Mouse (Mus musculus): ENCODE measurements around the gene Pcsk4.

Pcsk4 gene

DNA sequence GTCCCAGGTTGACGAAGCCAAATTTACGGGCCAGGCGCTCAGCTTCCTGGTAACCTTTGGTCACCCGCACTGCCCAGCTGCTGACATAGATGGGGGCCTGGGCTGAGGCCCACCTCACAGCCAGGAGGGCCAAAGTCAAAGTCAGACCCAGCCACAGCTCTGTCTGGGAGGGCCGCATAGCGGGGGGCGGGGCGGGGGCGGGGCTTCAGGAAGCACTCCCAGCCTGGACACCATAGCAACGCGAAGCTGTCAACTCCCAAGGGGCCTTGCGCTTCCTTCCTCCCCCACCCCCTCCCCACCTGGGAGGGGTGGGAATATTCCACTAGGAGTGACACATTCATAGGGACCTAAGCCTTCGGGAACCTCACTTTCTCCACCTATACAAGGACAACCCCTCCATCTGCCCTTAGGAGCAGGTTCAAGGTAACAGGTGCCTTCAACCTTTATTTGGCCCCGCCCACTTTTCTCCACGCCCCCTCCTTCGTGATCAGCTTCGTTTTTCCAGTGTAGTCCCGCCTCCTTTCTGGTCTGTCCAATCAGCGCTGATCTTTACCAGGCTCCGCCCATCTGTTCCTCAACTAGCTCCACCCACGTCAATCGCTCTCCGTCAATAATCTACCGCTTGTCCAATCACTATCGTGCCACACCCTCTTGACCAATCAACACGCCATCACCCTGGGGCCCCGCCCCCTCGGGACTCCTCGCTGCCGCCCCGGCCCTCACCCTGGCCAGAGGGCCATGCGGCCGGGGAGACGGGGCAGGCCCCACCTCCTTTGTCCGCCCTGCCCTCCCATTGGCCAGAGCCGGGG, at the start of gene Pcsk4, which contains the start of gene Reep6:
Gene Pcsk4 (minus strand): TSS at position 226 of the 809 bp plus-strand sequence.
Gene Reep6 (plus strand): TSS at position 681 of the 809 bp plus-strand sequence.
- DNase-seq (ENCODE audit: extremely low spot score, low spot score), result peak; percentile 96

DNA sequence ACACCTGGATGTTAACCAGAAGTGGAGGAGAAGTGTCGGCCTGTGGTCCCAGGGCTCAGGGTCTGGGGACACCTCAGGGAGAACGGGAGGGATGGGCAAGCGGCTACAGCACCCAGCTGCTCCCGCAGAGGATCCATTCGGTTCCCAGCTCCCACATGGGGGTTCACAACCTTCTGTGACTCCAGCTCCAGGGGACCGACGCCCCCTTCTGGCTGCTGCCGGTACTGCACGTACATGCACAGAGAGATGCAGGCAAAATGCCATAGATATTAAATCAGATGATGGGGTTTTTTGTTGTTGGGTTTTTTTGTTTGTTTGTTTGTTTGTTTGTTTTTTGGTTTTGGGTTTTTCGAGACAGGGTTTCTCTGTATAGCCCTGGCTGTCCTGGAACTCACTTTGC, 48.4 kb upstream of the Pcsk4 start:
- DNase-seq (ENCODE audit: extremely low spot score, low spot score), result no peak

DNA sequence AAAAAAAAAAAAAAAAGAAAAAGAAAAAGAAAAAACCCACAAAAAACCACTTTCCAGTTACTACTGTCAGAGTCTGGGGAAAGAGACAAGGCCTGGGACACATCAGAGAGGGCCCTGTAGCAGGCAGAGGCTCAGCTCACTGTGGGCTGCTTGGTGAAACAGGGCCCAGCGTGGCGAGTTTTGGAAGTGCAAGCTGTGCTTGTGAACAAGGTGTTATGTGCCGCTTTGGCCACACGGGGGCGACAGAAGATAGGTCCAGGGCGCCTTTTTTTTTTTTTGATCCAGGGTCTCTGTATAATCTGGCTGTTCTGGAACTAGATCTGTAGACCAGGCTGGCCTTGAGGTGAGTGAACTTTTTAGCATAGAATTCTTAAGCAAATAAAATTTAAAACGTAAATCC, 46.9 kb upstream of the Pcsk4 start:
- peak; percentile 95 for DNase-seq (ENCODE audit: extremely low spot score, low spot score)

DNA sequence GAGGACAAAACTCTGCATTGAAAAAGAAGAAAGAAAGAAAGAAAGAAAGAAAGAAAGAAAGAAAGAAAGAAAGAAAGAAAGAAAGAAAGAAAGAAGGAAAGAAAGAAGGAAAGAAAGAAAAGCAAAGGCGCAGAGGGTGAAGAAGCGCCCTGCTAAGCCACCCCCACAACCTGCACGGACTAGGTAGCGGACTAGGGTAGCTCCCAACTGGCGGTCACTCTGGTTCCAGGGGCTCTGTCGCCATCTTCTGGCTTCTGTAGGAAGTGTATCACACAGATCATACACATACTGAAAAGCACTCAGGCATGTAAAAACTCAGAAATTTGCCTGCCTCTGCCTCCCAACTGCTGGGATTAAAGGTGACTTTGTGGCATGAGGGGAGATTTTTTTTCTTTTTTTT, 44.8 kb upstream of the Pcsk4 start:
- no peak for DNase-seq (ENCODE audit: extremely low spot score, low spot score)

DNA sequence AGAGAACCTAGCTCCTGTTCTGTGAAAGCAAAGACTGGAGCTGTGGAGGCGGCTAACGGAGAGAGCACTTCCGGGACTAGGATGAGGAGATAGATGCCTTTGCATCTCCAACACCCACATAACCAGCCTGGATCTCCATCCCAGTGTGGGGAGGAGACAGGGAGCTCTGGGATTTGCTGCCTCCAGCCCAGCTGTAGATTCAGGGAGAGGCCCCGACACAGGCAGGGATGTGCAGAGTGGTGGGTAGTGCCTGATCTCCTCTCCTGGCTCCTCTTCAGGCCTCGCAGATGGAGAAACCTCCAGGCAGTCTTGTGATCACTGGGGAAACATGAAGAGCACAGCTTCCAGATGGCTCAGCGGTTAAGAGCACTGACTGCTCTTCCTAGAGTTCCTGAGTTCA, 43.4 kb upstream of the Pcsk4 start:
- no peak for DNase-seq (ENCODE audit: extremely low spot score, low spot score)

DNA sequence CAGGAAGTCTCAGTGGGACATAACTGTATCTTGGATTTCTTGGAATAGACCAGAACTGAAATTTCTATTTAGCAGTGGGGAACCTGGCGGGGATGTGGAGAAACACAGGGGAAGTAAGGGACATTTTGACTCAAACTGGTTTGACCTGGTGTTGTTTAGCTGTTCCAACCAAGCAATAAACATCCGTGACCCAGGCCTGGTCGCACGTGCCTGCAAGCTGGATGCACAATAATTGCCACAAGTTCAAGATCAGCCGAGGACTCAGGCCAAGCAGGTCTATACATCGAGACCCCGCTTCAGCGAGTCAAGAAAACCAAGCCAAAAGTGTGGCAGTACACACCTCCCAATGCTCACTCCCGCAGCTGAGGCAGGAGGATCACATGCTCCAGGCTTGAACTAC, 42.7 kb upstream of the Pcsk4 start:
- no peak for DNase-seq (ENCODE audit: extremely low spot score, low spot score)

DNA sequence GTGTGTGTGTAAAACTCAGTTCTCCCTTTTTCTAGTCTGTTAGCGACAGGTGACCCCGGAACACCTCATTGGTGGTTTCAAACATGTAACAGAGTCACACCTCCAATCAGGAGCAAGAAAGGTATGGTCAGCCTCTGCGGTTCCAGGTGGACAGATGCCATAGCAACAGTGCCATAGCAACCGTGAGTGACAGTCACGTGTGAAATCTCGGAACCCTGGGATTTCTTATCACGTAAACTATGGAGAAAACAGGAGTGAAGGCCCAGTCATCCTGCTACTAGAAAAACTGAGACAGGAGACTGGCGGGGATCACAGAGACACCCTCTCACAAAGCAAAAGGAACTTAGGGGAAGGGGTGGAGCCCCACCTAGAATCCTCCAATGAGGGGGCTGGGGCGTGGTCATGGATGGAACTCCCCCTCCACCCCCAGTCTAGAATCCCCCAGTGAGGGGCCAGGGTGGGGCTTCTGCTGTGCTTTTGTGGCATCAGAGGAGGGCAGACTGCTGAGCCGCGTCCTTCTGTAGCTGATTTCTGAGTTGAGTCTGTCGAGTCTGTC, 42.2 kb upstream of the Pcsk4 start:
- peak; percentile 61 for DNase-seq (ENCODE audit: extremely low spot score, low spot score)

DNA sequence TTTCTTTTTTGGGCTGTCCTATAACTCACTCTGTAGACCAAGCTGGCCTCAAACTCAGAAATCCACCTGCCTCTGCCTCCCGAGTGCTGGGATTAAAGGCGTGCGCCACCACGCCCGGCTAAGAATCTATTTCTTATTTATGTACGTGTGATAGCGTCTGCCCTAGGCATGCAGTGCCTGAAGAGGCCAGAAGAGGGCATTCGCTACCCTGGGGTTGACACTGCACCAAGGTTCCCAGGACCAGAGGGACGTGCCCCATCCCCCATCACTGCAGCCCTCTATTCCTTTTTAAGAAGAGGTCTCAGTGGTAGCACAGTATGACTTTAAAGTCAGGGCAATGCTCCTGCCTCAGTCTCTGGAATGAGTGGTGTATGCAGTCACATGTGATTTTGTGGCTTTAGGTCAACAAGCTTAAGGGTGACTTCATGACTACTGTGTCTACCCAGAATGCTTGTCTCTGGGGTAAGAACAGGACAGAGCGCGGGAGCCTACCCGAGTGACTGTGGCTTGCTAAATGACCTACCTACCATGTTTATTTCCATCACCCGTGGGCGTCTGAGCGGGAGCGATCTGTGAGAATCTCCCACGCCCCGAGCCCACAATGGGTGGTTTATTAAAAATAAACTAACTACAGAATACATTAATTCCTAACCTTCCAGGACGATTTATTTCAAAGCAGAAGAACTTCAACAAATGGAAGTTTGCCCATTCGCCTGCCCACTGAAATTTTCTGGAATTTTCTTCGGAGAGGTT, 40.9 kb upstream of the Pcsk4 start:
- no peak for DNase-seq (ENCODE audit: extremely low spot score, low spot score)

DNA sequence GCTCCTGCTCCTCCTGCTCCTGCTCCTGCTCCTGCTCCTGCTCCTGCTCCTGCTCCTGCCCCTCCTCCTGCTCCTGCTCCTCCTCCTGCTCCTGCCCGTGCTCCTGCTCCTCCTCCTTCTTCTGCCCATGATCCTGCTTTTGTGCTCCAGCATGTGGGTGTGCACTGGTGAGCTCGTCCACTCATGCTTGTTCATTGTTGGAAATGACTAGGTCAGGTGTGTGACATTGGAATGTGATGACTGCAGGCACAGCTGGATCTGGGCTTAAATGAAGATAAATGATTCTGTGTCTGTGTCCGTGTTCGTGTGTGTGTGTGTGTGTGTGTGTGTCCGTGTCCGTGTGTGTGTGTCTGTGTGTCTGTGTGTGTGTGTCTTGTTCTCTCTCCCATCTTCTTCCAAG, 39.1 kb upstream of the Pcsk4 start:
- no peak for DNase-seq (ENCODE audit: extremely low spot score, low spot score)

DNA sequence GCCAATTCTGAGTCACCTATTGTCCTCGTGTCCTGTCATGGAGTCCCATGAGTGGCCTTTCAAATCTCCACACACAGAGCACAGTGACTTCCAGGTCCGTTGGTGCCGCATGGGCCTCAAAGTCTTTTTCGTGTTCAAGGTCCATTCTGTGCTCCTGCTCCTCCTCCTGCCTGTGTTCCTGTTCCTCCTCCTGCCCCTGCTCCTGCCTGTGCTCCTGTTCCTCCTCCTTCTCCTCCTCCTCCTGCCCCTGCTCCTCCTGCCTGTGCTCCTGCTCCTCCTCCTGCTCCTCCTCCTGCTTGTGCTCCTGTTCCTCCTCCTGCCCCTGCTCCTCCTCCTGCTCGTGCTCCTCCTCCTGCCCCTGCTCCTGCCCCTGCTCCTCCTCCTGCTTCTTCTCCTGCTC, 38.7 kb upstream of the Pcsk4 start:
- DNase-seq (ENCODE audit: extremely low spot score, low spot score), result no peak

DNA sequence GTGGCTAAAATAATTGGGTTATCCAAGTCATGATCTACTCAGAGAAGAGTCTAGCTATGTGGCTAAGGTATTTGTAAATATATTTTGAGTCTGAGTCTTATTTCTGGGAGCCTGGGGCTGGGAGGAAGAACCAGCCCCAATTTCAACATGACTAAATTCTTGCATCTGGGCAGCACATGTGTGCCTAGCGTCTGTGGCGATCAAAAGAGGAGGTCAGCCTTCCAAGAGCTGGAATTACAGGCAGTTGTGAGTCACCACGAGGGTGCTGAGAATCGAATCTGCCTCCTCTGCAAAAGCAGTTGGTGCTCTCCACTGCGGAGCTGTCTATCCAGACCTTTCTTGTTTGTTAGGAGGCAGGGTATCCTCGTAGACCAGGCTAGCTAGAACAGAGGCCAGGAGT, 36.4 kb upstream of the Pcsk4 start:
- DNase-seq (ENCODE audit: extremely low spot score, low spot score), result no peak

DNA sequence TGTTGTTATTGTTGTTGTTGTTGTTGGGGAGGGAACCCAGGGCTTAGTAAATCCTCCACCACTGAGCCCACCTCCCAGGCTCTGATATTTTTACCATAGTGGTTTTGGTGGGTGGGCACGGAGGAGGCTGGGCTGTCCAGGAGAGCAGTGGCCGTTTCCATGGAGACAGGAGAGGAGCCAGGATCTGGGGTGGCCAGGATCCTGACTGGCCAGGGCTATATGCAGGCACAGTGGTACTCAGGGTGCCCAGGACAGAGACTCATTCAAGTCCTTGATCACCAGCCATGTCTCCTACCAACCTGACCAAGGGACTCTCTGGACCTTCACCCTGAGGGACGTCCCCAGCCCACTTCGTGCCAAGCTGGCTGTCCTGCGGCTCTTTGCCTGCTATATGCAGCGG, 34.4 kb upstream of the Pcsk4 start:
- DNase-seq (ENCODE audit: extremely low spot score, low spot score), result no peak

DNA sequence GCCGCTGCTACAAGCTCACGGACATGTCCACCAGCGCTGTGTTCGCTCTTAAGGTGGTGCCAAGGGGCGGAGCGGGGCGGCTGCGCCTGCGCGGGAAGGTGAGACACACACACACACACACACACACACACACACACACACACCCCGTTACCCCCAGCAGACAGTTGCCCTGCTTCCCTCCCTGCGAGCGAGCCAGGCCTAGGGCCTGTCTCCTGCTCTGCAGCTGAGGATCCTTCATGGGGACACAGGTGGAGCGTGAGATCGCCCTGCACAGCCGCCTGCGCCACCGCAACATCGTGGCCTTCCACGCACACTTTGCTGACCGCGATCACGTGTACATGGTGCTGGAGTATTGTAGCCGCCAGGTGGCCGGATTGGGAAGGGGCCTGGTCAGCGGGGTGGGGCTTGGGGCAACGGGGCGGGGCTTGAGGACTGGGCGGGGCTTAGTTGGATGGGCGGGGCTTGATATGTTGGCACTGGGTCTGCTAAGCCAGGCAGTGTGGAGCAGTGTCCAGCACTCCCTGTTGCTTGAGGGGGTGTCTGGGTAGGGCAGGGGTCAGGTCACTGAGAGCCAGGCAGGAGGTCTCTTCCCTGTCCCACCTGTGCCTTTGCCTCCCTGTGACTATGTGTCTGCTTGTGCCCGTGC, 28.8 kb upstream of the Pcsk4 start:
- DNase-seq (ENCODE audit: extremely low spot score, low spot score), result no peak

DNA sequence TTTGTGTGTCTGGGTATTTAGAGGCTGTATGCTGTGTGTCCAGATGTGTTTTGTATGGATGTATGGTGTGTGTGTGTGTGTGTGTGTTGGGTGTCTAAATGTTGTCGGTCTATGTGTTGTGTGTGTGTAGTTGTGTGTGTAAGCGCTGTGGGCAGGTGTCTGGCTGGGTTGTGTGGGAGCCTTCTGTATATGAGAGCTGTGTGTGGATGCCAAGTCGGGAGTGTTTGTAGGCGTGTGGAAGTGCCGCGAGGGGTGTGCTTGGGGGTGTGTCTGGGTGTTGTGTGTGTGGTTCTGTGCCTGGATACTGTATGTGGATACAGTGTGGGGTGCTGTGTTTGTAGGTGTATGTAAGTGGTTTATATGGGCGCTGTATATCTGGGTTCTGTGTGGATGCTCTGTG, 28.0 kb upstream of the Pcsk4 start:
- no peak for DNase-seq (ENCODE audit: extremely low spot score, low spot score)

DNA sequence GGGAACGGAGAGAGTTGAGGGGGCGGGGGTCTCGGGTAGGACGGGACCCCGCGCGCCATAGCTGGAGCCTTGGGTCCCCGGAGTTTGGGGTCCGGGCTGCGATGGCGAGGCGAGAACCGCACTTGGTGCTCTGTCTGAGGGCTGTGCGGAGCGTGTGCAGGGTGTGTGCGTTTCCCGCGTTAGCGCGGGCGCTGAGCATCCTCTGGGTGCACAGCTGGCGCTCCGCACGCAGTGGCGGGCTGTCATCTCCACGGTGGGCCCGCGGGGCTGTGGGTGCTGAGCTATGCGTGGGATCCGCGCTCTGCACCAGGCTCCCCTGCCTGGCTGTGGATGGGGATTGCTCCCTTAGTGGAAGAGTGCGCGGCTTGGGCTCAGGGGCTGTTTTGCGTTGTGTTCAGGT, 27.4 kb upstream of the Pcsk4 start:
- no peak for DNase-seq (ENCODE audit: extremely low spot score, low spot score)

DNA sequence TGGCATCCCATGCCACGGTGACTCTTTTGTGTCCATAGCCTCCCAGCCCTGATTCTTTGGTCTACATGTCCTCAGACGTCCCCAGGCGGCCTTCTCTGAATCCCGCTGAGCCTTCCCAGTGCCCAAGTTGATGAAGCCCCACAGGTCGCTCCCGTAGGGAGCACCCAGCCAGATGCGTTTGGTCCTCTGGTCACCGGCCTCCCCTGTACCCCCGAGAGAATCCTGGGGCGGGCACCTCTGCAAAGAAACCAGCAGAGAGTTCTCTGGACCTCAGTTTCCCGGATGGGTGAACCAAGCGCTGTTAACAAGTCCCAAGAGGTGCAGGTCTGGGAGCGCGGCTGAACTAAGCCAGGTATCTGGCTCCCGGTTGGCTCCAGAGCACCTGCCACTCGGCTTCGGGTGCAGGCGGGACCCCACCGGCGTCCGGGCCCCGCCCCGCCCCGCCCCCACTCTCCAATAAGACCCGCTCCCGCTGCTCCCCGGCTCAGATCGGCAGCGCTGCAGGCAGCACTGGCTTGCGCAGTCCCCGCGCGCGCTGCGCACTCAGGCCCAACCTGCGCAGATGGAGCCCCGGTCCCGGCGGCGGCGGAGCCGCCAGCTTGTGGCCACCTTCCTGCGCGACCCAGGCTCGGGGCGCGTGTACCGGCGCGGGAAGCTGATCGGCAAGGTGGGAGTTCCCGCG, 26.8 kb upstream of the Pcsk4 start, which contains the start of gene Plk5:
Gene Plk5 (plus strand): TSS at position 459 of the 682 bp plus-strand sequence.
- DNase-seq (ENCODE audit: extremely low spot score, low spot score), result no peak

DNA sequence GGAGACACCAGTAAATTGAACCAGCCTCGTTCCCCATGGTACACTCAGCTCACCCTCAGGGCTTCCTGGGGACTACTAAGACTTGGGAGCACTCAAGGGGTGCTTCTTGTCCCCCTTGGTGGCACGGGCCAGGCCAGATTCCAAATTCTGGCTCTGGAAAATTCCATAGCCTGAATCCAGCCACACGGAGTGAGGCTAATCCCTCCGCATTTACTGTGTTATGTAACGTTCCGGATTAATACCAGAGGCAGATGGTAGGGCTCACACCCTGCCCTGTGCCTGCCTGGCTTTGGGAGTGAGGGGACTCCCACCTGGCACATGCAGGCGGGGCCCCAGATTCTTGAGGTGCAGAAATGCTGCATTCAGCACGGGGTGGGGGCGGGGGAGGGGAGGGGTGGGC, 26.1 kb upstream of the Pcsk4 start:
- no peak for DNase-seq (ENCODE audit: extremely low spot score, low spot score)

DNA sequence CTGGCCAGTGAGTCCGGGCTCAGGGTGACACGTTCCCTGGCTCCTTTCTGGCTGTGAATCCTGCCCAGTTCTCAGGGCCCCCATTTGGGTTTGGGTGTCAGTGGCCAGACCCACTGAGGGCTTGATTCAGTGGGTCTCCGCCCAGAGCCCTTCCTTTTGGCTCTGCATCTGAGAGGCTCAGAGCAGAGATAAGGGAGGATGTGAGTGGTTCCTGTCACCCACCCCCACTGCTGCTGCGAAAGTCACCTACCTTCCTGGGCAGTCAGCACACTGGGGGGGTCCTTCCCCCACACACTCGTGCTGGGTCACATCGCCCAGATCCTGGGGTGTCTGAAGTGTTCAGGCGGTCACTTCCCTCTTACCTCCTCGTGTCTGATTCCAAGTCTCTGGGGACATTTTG, 23.4 kb upstream of the Pcsk4 start:
- DNase-seq (ENCODE audit: extremely low spot score, low spot score), result no peak

DNA sequence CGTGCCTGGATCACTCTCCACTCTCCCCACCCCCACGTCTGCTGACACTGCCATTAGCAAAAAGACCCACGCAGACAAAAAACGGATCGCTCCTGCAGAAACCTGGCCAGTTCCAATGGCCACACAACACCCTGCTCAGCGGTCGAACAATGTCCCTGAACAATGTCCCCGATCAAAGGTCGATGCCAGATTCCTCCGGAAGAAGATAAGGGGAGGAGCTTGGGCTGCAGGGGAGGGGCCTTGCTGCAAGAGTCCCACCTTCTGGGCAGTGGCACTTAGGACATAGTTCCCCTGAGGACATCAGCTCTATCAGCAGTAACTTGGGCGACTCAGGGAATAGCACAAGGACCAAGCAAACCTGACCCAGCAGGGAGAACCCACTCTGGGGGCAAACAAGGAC, 22.6 kb upstream of the Pcsk4 start:
- DNase-seq (ENCODE audit: extremely low spot score, low spot score), result no peak

DNA sequence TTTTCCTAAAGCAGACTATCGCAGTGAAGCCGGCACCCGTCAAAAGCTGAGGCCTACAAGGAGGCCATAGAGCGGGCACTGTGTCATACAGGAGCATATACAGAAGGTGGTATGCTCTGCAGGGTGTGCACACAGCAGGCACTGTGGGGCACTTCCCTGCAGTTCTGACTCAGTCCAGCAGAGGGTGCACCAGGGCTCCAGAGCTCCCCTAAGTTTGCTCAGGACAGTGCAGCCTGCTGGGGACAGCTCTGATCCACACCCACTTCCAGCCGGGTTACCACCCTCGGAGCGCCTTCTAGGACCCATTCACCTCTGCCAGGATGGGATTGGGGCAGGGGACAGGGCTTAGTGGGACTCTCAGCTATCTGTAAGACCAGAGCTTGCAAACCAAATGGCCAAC, 21.0 kb upstream of the Pcsk4 start:
- DNase-seq (ENCODE audit: extremely low spot score, low spot score), result peak; percentile 92

DNA sequence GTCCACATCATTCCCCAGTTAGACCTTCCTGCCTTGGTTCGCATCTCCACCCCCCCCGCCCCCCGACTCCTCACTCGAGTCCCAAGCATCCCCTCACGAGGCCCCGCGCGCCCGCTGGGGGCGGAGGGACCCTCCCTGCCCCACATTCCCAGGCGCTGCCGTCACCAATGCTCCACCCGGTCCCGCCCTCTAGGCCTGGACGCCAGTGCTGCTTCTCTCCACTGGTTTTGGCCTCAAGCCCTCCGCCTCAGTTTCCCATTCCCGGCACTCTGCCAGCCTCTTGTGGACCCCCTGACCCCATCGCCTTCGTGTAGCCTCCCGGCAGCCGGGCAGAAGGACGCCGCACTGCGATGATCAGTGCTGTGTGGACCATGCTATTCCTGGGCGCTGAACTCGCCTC, 19.7 kb upstream of the Pcsk4 start:
- no peak for DNase-seq (ENCODE audit: extremely low spot score, low spot score)

All from neural tube, embryonic 10.5 days (tissue).